Mouse (Mus musculus) erythroblast, embryonic 14.5 days (primary cell): ENCODE results near the gene Nepro.

ENCODE experiments used
- GATA1 ChIP-seq: IDR thresholded peaks from 2 replicates; pipeline ENCODE4 v1.6.1; 2012; ENCODE audit warnings: low read length, inconsistent platforms, mixed read lengths
- TAL1 ChIP-seq: IDR thresholded peaks from 3 replicates; pipeline ENCODE4 v1.6.1; 2012; ENCODE audit warnings: low read length, inconsistent platforms, mixed read lengths

GRCm38 (mm10) chr16:44702272-44702671, 21.8 kb upstream of the Nepro start:
- TF ChIP-seq TAL1 (no peak), GATA1 (no peak)
